In the genomic region with DNA sequence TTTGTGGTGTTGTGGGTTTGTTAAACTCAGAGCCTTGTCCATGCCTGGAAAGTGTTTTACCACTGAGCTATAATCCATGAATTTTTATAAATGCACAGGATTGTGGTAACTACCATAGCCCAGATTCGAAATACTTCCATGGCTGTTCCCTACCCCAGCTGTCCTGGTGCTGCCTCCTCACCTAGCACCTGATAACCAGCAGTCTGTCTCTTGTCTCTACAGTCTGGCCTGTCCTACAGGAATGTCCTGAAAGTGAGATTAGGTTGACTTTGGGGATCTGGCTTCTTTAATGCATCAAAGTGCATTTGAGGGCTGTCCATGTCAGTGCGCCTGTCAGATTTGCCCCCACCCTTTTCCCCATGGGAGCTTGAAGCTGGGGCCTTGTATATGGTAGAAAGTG, we compare ENCODE assay signal across 20 mouse cellular contexts. TPM values are rescaled to one million over a fixed set of nuclear protein-coding genes. Genes with fewer than 3 reads are reported as not detected.
DNase-seq lines count a peak whose midpoint lies in the region; ATAC-seq and TF ChIP-seq lines count a peak whose summit lies in the region.
"Had no signal": no experiment of that assay in that cellular context is flagged by ENCODE, and none has a peak within 500 bp of the region (broad histone marks: within the 10 kb centered on the region; RNA-seq: fewer than 3 reads in every experiment).

No protein-coding gene starts in this region.

- H3K27ac ChIP-seq in forebrain, embryonic 11.5 days (ENCODE audit: low read depth, low read length), result no peak overlapping the region
- no peak overlapping the region for H3K27ac ChIP-seq in forebrain, embryonic 12.5 days
- H3K27ac ChIP-seq in hindbrain, embryonic 10.5 days, result peak overlapping the region; percentile 67
- no peak overlapping the region for H3K27ac ChIP-seq in hindbrain, embryonic 11.5 days (ENCODE audit: low read depth, low read length)
- H3K27ac ChIP-seq in midbrain, embryonic 12.5 days (replicated peaks), result peak overlapping the region; percentile 55
- no peak overlapping the region for H3K27ac ChIP-seq in midbrain, embryonic 11.5 days (ENCODE audit: low read depth, low read length)
- H3K27ac ChIP-seq in hindbrain, postnatal 0 days, result peak overlapping the region; percentile 34; the same call in 1 of the 2 replicates
- H3K27ac ChIP-seq: gastrocnemius, adult 2 months had no signal

- no peak for ATAC-seq in forebrain, embryonic 11.5 days (replicated peaks; ENCODE audit: low FRiP score)
- ATAC-seq in forebrain, embryonic 12.5 days (ENCODE audit: low FRiP score), result no peak
- no peak for ATAC-seq in hindbrain, embryonic 11.5 days (ENCODE audit: low FRiP score)
- no peak for ATAC-seq in midbrain, embryonic 12.5 days (ENCODE audit: low FRiP score, low read depth)
- ATAC-seq in midbrain, embryonic 11.5 days (ENCODE audit: low FRiP score), result no peak
- no peak for ATAC-seq in hindbrain, postnatal 0 days
- ATAC-seq: inflammation-experienced regulatory T-cells, adult 6 months had no signal

- no peaks in the 10 kb centered on the region for H3K27me3 ChIP-seq in forebrain, embryonic 11.5 days (ENCODE audit: control insufficient read depth, insufficient read depth, low read length)
- H3K27me3 ChIP-seq in forebrain, embryonic 12.5 days, result no peaks in the 10 kb centered on the region
- no peaks in the 10 kb centered on the region for H3K27me3 ChIP-seq in hindbrain, embryonic 10.5 days (ENCODE audit: insufficient read depth, poor library complexity, severe bottlenecking)
- no peaks in the 10 kb centered on the region for H3K27me3 ChIP-seq in hindbrain, embryonic 11.5 days (ENCODE audit: control insufficient read depth, insufficient read depth, low read length)
- H3K27me3 ChIP-seq in midbrain, embryonic 12.5 days, result no peaks in the 10 kb centered on the region
- no peaks in the 10 kb centered on the region for H3K27me3 ChIP-seq in midbrain, embryonic 11.5 days (ENCODE audit: control insufficient read depth, insufficient read depth, low read length)
- no peaks in the 10 kb centered on the region for H3K27me3 ChIP-seq in hindbrain, postnatal 0 days (ENCODE audit: insufficient read depth, low read length)
- H3K27me3 ChIP-seq: limb, embryonic 13.5 days had no signal

- H3K9ac ChIP-seq in forebrain, embryonic 11.5 days (ENCODE audit: low read length), result no peak overlapping the region
- H3K9ac ChIP-seq in forebrain, embryonic 12.5 days, result no peak overlapping the region
- no peak overlapping the region for H3K9ac ChIP-seq in hindbrain, embryonic 11.5 days (ENCODE audit: low read depth, low read length)
- H3K9ac ChIP-seq in midbrain, embryonic 12.5 days (replicated peaks), result no peak overlapping the region
- H3K9ac ChIP-seq in midbrain, embryonic 11.5 days (ENCODE audit: low read length), result no peak overlapping the region
- no peak overlapping the region for H3K9ac ChIP-seq in hindbrain, postnatal 0 days (replicated peaks; ENCODE audit: low read length)
- H3K9ac ChIP-seq: limb, embryonic 13.5 days had no signal

- H3K4me1 ChIP-seq in forebrain, embryonic 11.5 days (replicated peaks; ENCODE audit: control insufficient read depth, insufficient read depth, low read length), result no peaks in the 10 kb centered on the region
- H3K4me1 ChIP-seq in forebrain, embryonic 12.5 days, result peaks cover 16% of the 10 kb centered on the region
- peaks cover 24% of the 10 kb centered on the region for H3K4me1 ChIP-seq in hindbrain, embryonic 10.5 days (replicated peaks)
- no peaks in the 10 kb centered on the region; the same call in 1 of the 2 replicates for H3K4me1 ChIP-seq in hindbrain, embryonic 11.5 days (replicated peaks; ENCODE audit: control insufficient read depth, insufficient read depth, low read length)
- peaks cover 12% of the 10 kb centered on the region for H3K4me1 ChIP-seq in midbrain, embryonic 12.5 days
- peaks cover 9% of the 10 kb centered on the region for H3K4me1 ChIP-seq in midbrain, embryonic 11.5 days (ENCODE audit: control insufficient read depth, insufficient read depth, low read length)
- no peaks in the 10 kb centered on the region; the same call in 1 of the 2 replicates for H3K4me1 ChIP-seq in hindbrain, postnatal 0 days (ENCODE audit: insufficient read depth, low read length)

- H3K4me3 ChIP-seq in forebrain, embryonic 11.5 days (ENCODE audit: low read depth, low read length), result no peak overlapping the region
- H3K4me3 ChIP-seq in forebrain, embryonic 12.5 days (replicated peaks), result no peak overlapping the region
- H3K4me3 ChIP-seq in hindbrain, embryonic 10.5 days, result no peak overlapping the region
- H3K4me3 ChIP-seq in hindbrain, embryonic 11.5 days (ENCODE audit: low read depth, low read length), result no peak overlapping the region
- no peak overlapping the region for H3K4me3 ChIP-seq in midbrain, embryonic 12.5 days
- no peak overlapping the region for H3K4me3 ChIP-seq in midbrain, embryonic 11.5 days (ENCODE audit: low read depth, low read length)
- H3K4me3 ChIP-seq in hindbrain, postnatal 0 days (ENCODE audit: low read length), result no peak overlapping the region
- H3K4me3 ChIP-seq: gastrocnemius, adult 2 months; limb, embryonic 13.5 days had no signal

- 95% methylated on average over 2 of the region's 2 CpGs for WGBS in forebrain, embryonic 11.5 days
- whole genome bisulfite sequencing in forebrain, embryonic 12.5 days, result 93% methylated on average over 2 of the region's 2 CpGs
- WGBS in hindbrain, embryonic 10.5 days, result 87% methylated on average over 2 of the region's 2 CpGs
- WGBS in hindbrain, embryonic 11.5 days, result 87% methylated on average over 2 of the region's 2 CpGs
- 93% methylated on average over 2 of the region's 2 CpGs for WGBS in midbrain, embryonic 12.5 days
- WGBS in midbrain, embryonic 11.5 days, result 86% methylated on average over 2 of the region's 2 CpGs
- WGBS in hindbrain, postnatal 0 days, result 84% methylated on average over 2 of the region's 2 CpGs

- DNase-seq in forebrain, embryonic 11.5 days (ENCODE audit: low spot score), result peak; percentile 29
- DNase-seq in hindbrain, embryonic 10.5 days (ENCODE audit: low spot score), result no peak
- DNase-seq in hindbrain, embryonic 11.5 days (ENCODE audit: low spot score), result no peak
- DNase-seq in midbrain, embryonic 11.5 days (ENCODE audit: low spot score, missing footprints), result no peak
- DNase-seq in hindbrain, postnatal 0 days (ENCODE audit: low spot score), result no peak
- DNase-seq: adrenal gland, adult 8-10 months; cerebellum, adult 2 months; cerebellum, postnatal 14 days; gastrocnemius, adult 2 months; kidney, adult 11 months; kidney, postnatal 14 days; layer of hippocampus, adult 9-11 months; lung, postnatal 36 days; thymus, postnatal 4 days had no signal

- TF ChIP-seq CTCF in hindbrain, postnatal 0 days (IDR thresholded peaks at IDR 0.05; ENCODE audit: low read depth), result no peak

- no peaks in the 10 kb centered on the region for H3K36me3 ChIP-seq in forebrain, embryonic 11.5 days (ENCODE audit: control insufficient read depth, insufficient read depth, low read length)
- H3K36me3 ChIP-seq in forebrain, embryonic 12.5 days (replicated peaks), result no peaks in the 10 kb centered on the region
- H3K36me3 ChIP-seq in hindbrain, embryonic 10.5 days, result no peaks in the 10 kb centered on the region
- no peaks in the 10 kb centered on the region for H3K36me3 ChIP-seq in hindbrain, embryonic 11.5 days (ENCODE audit: control insufficient read depth, insufficient read depth, low read length)
- no peaks in the 10 kb centered on the region for H3K36me3 ChIP-seq in midbrain, embryonic 12.5 days
- no peaks in the 10 kb centered on the region for H3K36me3 ChIP-seq in midbrain, embryonic 11.5 days (ENCODE audit: control insufficient read depth, insufficient read depth, low read length)
- H3K36me3 ChIP-seq in hindbrain, postnatal 0 days (ENCODE audit: insufficient read depth, low read length), result no peaks in the 10 kb centered on the region
- H3K36me3 ChIP-seq: limb, embryonic 13.5 days had no signal

- H3K9me3 ChIP-seq in forebrain, embryonic 11.5 days (ENCODE audit: control insufficient read depth, low read length), result no peaks in the 10 kb centered on the region
- no peaks in the 10 kb centered on the region for H3K9me3 ChIP-seq in forebrain, embryonic 12.5 days
- H3K9me3 ChIP-seq in hindbrain, embryonic 10.5 days, result no peaks in the 10 kb centered on the region
- H3K9me3 ChIP-seq in hindbrain, embryonic 11.5 days (ENCODE audit: control insufficient read depth, low read length), result no peaks in the 10 kb centered on the region
- H3K9me3 ChIP-seq in midbrain, embryonic 12.5 days, result no peaks in the 10 kb centered on the region
- no peaks in the 10 kb centered on the region for H3K9me3 ChIP-seq in midbrain, embryonic 11.5 days (ENCODE audit: control insufficient read depth, low read length)
- no peaks in the 10 kb centered on the region for H3K9me3 ChIP-seq in hindbrain, postnatal 0 days (ENCODE audit: low read length)
- H3K9me3 ChIP-seq: G1E; limb, embryonic 13.5 days had no signal

- no peak overlapping the region for H3K4me2 ChIP-seq in forebrain, embryonic 11.5 days (ENCODE audit: low read depth, low read length, severe bottlenecking)
- H3K4me2 ChIP-seq in forebrain, embryonic 12.5 days, result no peak overlapping the region
- no peak overlapping the region for H3K4me2 ChIP-seq in hindbrain, embryonic 11.5 days (replicated peaks; ENCODE audit: low read depth, low read length)
- H3K4me2 ChIP-seq in midbrain, embryonic 12.5 days (replicated peaks), result no peak overlapping the region
- no peak overlapping the region for H3K4me2 ChIP-seq in midbrain, embryonic 11.5 days
- no peak overlapping the region for H3K4me2 ChIP-seq in hindbrain, postnatal 0 days (ENCODE audit: low read depth, low read length)
- H3K4me2 ChIP-seq: liver, embryonic 11.5 days had no signal

RNA-seq across cellular contexts. Expression of a gene that starts 29.2 kb away (rescaled TPM):
- polyA plus RNA-seq in forebrain, embryonic 11.5 days (2014; fragmentation: Nextera tagmentation; extraction: Ambion mirVana), result 6.7 and 6.8 TPM in 2 replicates
- 7.3 and 8.5 TPM in 2 replicates for polyA plus RNA-seq in forebrain, embryonic 12.5 days (2016; fragmentation: Nextera tagmentation; extraction: Ambion mirVana)
- polyA plus RNA-seq in hindbrain, embryonic 10.5 days (2016; fragmentation: Nextera tagmentation; extraction: Ambion mirVana), result 21.1 and 35.2 TPM in 2 replicates
- polyA plus RNA-seq in hindbrain, embryonic 11.5 days (2014; fragmentation: Nextera tagmentation; extraction: Ambion mirVana), result 12.9 and 18.7 TPM in 2 replicates
- 21.4 and 32.0 TPM in 2 replicates for polyA plus RNA-seq in midbrain, embryonic 12.5 days (2016; fragmentation: Nextera tagmentation; extraction: Ambion mirVana)
- 17.3 and 19.0 TPM in 2 replicates for polyA plus RNA-seq in midbrain, embryonic 11.5 days (2014; fragmentation: Nextera tagmentation; extraction: Ambion mirVana)
- 32.7 and 42.0 TPM in 2 replicates for total RNA-seq in hindbrain, postnatal 0 days (2014; rRNA removed)
- polyA plus RNA-seq in hindbrain, postnatal 0 days (2015; fragmentation: Nextera tagmentation; extraction: Ambion mirVana), result 30.5 and 31.5 TPM in 2 replicates

Comparison
In these comparisons a context has a peak if more than half of its experiments do, and no peak if none do; other contexts are left out.
1. H3K27ac ChIP-seq: peak in hindbrain, embryonic 10.5 days (single experiment), midbrain, embryonic 12.5 days (single experiment) and hindbrain, postnatal 0 days (single experiment); none in forebrain, embryonic 11.5 days (single experiment), forebrain, embryonic 12.5 days (single experiment), hindbrain, embryonic 11.5 days (single experiment) and midbrain, embryonic 11.5 days (single experiment).